Mouse (Mus musculus) stomach, embryonic 16.5 days (tissue): ENCODE data around the gene Etv3. TPM values are rescaled to one million over a fixed set of nuclear protein-coding genes. Genes with fewer than 3 reads are reported as not detected.
"Not testable (repeated sequence)": the region's sequence is repeated elsewhere in the genome, so short reads cannot be mapped to it uniquely, and the experiment has no call there.

Experiments used
- ATAC-seq: fragments of 200-750 bp; cut with Nextera tagmentation; 2 replicates; pipeline ENCODE4 v1.8.0; 2017; ENCODE audit warnings: moderate number of reproducible peaks, moderate TSS enrichment; ENCODE audit not compliant: insufficient read depth, low FRiP score
- H3K27ac ChIP-seq: fragments of 300-500 bp; sonication (generic); 2 replicates; pipeline ENCODE4 v1.5.1; 2014; ENCODE audit warnings: low read length
- H3K27me3 ChIP-seq: fragments of 300-500 bp; sonication (generic); 2 replicates; pipeline ENCODE4 v1.6.1; 2014; ENCODE audit warnings: low read length, control low read depth, mixed read lengths; ENCODE audit not compliant: control insufficient read depth, insufficient read depth
- H3K36me3 ChIP-seq: fragments of 300-500 bp; sonication (generic); 2 replicates; pipeline ENCODE4 v1.6.1; 2014; ENCODE audit warnings: low read length; ENCODE audit not compliant: control insufficient read depth, insufficient read depth
- H3K4me1 ChIP-seq: fragments of 300-500 bp; sonication (generic); 2 replicates; pipeline ENCODE4 v1.6.1; 2014; ENCODE audit warnings: low read length, control low read depth, mixed read lengths; ENCODE audit not compliant: control insufficient read depth, insufficient read depth
- H3K4me2 ChIP-seq: fragments of 300-500 bp; sonication (generic); 2 replicates; pipeline ENCODE4 v1.6.1; 2014; ENCODE audit warnings: low read depth, low read length, mixed read lengths
- H3K4me3 ChIP-seq: fragments of 300-500 bp; sonication (generic); replicated peaks from 2 replicates; pipeline ENCODE4 v1.5.1; 2014; ENCODE audit warnings: mild to moderate bottlenecking, low read length
- H3K9ac ChIP-seq: fragments of 300-500 bp; sonication (generic); 2 replicates; pipeline ENCODE4 v1.6.1; 2014; ENCODE audit warnings: low read length
- H3K9me3 ChIP-seq: fragments of 300-500 bp; sonication (generic); replicated peaks from 2 replicates; pipeline ENCODE4 v1.6.1; 2016; ENCODE audit warnings: low read length, control low read depth; ENCODE audit not compliant: control insufficient read depth
- WGBS: fragments of 180-500 bp; shearing (Covaris S2); extraction: QIAGEN DNeasy Blood & Tissue Kit; methylation state at CpG from one replicate; pipeline ENCODE4 v1.1.7; 2014; 5-methylcytosine and 5-hydroxymethylcytosine counted together
- polyA plus RNA-seq: library from polyadenylated mRNA; unstranded; fragments of >200 nt; fragmentation: Nextera tagmentation; extraction: Ambion mirVana; gene quantifications from 2 replicates; pipeline ENCODE4 v1.2.1, GENCODE M21; 2015

The Etv3 gene
- polyA plus RNA-seq: 14.4 and 17.1 TPM in 2 replicates

- peak within 1 kb of the TSS; percentile 77 for H3K4me2 ChIP-seq
- peaks cover 14% of the 10 kb centered on the region for H3K4me1 ChIP-seq
- peak within 1 kb of the TSS; percentile 99 for H3K9ac ChIP-seq
- H3K4me3 ChIP-seq: peak within 1 kb of the TSS; percentile 79
- H3K27me3 ChIP-seq: no peaks in the 10 kb centered on the region
- 5% methylated on average over 64 of the region's 64 CpGs for WGBS
- no peaks in the 10 kb centered on the region for H3K9me3 ChIP-seq
- peak within 1 kb of the TSS; percentile 79 for H3K27ac ChIP-seq
- peaks cover 6% of the 10 kb centered on the region; the same call in 1 of the 2 replicates for H3K36me3 ChIP-seq
- ATAC-seq: peak; percentile 96
Measured at GRCm38 (mm10) chr3:87525043-87525836, at the start of gene Etv3. Gene Etv3 (plus strand): TSS chr3:87525407.

DNA sequence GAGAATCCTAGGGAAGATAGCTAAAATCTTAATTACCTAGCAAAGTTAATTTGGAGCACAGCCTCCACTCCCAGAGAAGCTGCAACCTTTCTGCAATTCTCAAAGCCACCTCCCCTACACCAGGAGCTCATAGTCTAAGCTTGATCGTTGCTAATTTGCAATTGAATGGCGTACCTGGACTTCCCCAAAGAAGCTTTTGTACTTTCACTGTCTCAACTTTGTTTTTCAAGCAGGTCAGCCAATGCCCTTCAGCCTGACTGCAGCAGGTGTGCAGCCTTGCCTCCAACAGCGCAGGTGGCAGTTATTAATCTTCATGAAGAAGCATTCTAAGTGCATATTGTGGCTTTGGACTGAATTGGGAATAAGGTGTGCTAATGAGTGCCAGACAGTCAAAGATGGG is 47.3 kb upstream of the Etv3 start:
- not testable (repeated sequence) for H3K27ac ChIP-seq, H3K9ac ChIP-seq, H3K36me3 ChIP-seq, H3K9me3 ChIP-seq, ATAC-seq, H3K27me3 ChIP-seq, H3K4me2 ChIP-seq, H3K4me1 ChIP-seq, H3K4me3 ChIP-seq
- 84% methylated on average over 3 of the region's 3 CpGs for WGBS

- not testable (repeated sequence) for H3K27ac ChIP-seq, ATAC-seq, H3K9ac ChIP-seq, H3K9me3 ChIP-seq, H3K36me3 ChIP-seq, H3K4me2 ChIP-seq, H3K4me3 ChIP-seq, H3K4me1 ChIP-seq, H3K27me3 ChIP-seq
- 87% methylated on average over 6 of the region's 6 CpGs for WGBS
Measured at GRCm38 (mm10) chr3:87478596-87478995, 46.6 kb upstream of the Etv3 start.

DNA sequence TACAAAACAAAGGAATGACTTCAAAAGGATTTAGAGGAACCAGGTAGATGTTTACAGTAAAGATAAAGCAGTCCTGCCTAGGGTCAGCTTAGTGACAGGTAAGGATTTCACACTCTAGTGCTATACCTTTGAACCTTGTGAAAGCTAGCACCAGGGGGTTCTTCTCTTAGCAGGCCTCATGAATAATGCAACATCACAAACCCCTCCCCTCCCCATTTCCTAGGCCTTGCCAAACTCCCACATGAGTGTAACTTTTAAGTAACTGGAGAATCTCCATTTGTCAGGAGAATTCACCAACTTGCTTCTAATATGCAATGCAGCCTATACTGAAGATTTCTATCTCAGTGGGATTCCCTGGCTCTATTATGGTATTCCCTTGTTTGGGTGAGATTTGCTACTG is 46.0 kb upstream of the Etv3 start:
- not testable (repeated sequence) for ATAC-seq, H3K27ac ChIP-seq, H3K36me3 ChIP-seq, H3K4me2 ChIP-seq, H3K4me1 ChIP-seq, H3K9ac ChIP-seq, H3K27me3 ChIP-seq, H3K9me3 ChIP-seq, H3K4me3 ChIP-seq

- ATAC-seq: no peak
- 89% methylated on average over 4 of the region's 4 CpGs for WGBS
Measured at GRCm38 (mm10) chr3:87487392-87487791, 37.8 kb upstream of the Etv3 start.

DNA sequence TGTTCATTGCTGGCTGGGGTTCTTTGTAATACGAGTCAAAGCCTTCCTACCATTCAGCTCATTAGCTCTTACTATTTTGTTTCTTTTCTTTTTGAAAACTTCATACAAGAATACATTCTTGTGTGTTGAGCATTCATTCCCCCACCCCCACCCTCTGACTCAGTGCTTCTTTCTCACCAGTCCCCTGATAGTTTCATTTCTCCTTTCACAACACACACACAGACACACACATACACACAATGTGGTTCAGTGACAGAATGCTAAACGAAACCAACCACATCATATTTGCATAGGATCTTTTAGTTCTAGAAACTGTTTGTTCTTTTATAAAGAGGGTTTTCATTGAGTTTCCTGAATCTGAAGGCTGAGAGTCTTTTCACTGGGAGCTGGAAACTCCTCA is 37.3 kb upstream of the Etv3 start:
- Histone ChIP-seq H3K4me2 (no peak overlapping the region), H3K9me3 (no peaks in the 10 kb centered on the region), H3K4me3 (no peak overlapping the region), H3K9ac (no peak overlapping the region), H3K27ac (no peak overlapping the region), H3K27me3 (no peaks in the 10 kb centered on the region), H3K4me1 (no peaks in the 10 kb centered on the region), H3K36me3 (no peaks in the 10 kb centered on the region)
- WGBS: 62% methylated on average over 2 of the region's 2 CpGs
- no peak for ATAC-seq

More at GRCm38 (mm10) chr3:87487392-87487791, 37.8 kb upstream of the Etv3 start:
- Histone ChIP-seq H3K4me1 (no peaks in the 10 kb centered on the region), H3K4me3 (no peak overlapping the region), H3K27ac (no peak overlapping the region), H3K9ac (no peak overlapping the region), H3K36me3 (no peaks in the 10 kb centered on the region), H3K9me3 (no peaks in the 10 kb centered on the region), H3K27me3 (no peaks in the 10 kb centered on the region), H3K4me2 (no peak overlapping the region)

DNA sequence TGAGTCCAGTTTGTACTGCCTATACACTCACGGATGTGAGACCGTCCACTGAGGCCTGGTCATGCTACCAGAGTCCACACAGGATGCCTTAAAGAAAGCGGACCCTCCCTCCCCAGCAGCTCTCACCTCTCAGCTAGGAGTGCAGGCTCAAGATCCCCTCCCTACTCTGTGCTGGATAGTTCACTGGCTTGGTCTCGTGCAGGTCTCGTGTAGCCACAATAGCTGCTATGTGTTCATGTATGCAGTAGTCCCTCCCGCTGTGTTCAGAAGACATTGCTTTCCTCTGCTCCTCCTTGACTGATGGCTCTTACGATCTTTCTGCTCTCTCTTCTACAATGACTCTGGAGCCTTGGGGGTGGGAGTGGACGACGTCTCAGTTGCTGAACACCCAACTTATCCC is 26.9 kb upstream of the Etv3 start:
- Histone ChIP-seq H3K27me3 (no peaks in the 10 kb centered on the region), H3K36me3 (no peaks in the 10 kb centered on the region), H3K4me3 (no peak overlapping the region), H3K9ac (no peak overlapping the region), H3K4me2 (no peak overlapping the region), H3K9me3 (no peaks in the 10 kb centered on the region), H3K27ac (no peak overlapping the region), H3K4me1 (no peaks in the 10 kb centered on the region)
- 82% methylated on average over 9 of the region's 9 CpGs for WGBS
- 0 out of 2 replicates have a peak, but pooled peaks have one; percentile 29 for ATAC-seq

DNA sequence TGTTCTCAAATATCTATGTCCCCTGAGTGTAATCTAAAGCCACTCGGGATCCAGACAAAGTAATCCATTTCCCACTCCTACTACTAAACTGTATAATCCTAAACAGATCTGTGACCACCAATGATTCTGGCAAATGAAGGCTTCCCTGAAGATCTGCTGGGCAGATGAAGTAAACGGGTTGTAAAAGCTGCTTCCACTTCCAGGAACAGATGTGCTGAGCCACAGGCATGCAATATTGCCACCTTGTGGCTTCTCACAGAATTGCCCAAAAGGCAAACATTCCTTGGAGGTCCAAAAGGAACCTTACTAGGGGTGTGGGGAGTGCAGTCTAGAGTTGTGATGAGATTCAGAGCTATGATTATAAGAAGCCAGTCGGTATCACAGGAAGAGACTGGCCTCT is 26.1 kb upstream of the Etv3 start:
- WGBS: 10% methylated on average over 3 of the region's 3 CpGs
- no peak overlapping the region for H3K4me3 ChIP-seq
- H3K4me2 ChIP-seq: no peak overlapping the region
- H3K9me3 ChIP-seq: no peaks in the 10 kb centered on the region
- no peak overlapping the region for H3K27ac ChIP-seq
- H3K27me3 ChIP-seq: no peaks in the 10 kb centered on the region
- no peaks in the 10 kb centered on the region for H3K4me1 ChIP-seq
- H3K36me3 ChIP-seq: no peaks in the 10 kb centered on the region
- no peak overlapping the region for H3K9ac ChIP-seq
- no peak for ATAC-seq

DNA sequence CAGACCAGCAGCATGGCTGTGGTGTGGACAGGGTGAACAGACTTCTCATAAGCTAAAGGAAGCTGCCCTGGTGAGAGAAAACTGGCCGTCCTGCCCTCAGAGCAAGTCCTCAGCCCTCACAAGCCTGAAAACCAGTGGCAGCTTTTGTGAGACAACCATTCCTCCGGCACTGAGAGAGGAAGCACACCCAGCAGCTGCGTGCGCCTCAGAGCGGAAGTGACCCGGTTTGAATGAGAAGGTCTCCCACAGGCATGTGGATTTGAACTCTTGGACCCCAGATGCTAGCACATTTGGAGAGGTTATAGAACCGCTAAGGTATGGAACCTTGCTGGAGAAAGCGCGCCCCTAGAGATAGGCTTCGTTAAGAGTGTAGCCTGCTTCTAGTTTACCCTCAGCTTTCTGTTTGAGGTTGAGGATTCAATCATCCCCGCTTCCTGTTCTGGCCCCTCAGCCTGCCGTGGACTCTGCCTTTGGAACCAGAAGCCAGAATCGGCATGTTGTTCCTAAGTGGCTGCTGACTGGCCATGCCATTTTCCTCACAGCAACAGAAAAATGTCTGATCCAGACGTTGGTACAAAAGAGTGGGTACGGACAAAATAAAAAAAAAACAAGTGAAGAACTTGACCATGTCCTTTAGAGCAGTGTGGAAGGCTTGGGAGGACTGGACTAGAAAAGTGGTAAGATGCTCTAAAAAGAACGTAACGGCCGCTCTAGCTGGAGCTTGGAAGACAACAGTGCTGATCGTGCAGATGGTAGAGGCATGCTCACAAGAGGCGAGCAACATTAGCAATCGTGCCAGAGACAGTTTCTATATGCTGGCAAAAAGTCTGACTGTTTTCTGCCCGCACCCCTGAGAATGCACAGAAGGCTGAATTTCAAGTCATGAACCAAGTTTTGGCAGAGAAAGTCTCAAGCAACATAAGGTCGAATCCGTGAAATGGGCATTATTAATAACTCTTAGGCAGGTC is 24.8 kb upstream of the Etv3 start:
- no peaks in the 10 kb centered on the region for H3K36me3 ChIP-seq
- no peaks in the 10 kb centered on the region for H3K4me1 ChIP-seq
- no peak overlapping the region for H3K4me2 ChIP-seq
- H3K9me3 ChIP-seq: no peaks in the 10 kb centered on the region
- no peaks in the 10 kb centered on the region for H3K27me3 ChIP-seq
- WGBS: 72% methylated on average over 24 of the region's 24 CpGs
- H3K4me3 ChIP-seq: no peak overlapping the region
- no peak overlapping the region for H3K9ac ChIP-seq
- no peak overlapping the region for H3K27ac ChIP-seq
- no peak for ATAC-seq
